Mouse (Mus musculus): ENCODE data around the gene Rev3l. TPM values are rescaled to one million over a fixed set of nuclear protein-coding genes. Genes with fewer than 3 reads are reported as not detected.

Gene Rev3l
- 64.1 TPM for total RNA-seq (2023)

GRCm38 (mm10) chr10:39731736-39732265 is at the start of gene Rev3l:
TSS of gene Rev3l (plus strand) at chr10:39732118.

GRCm38 (mm10) chr10:39898874-39899371 is 167.0 kb downstream of the Rev3l start, which contains the start of gene Mfsd4b4:
TSS of gene Mfsd4b4 (minus strand) at chr10:39899238.

Other genes with a start within 250 kb of the Rev3l start
- 98.7 TPM for gene Traf3ip2, start 119.2 kb upstream of the Rev3l start, total RNA-seq (2023)
- 3.8 TPM for gene Mfsd4b4, start 167.1 kb downstream of the Rev3l start, total RNA-seq (2023)
- gene Mfsd4b2, start 194.8 kb downstream of the Rev3l start, total RNA-seq (2023): not detected
- 0.33 TPM for gene Mfsd4b3, start 228.0 kb downstream of the Rev3l start, total RNA-seq (2023)

All from CD4-positive naive resting alpha-beta T cell, adult 57 days (primary cell).